Mouse (Mus musculus) bone marrow, adult 2 months (tissue): ENCODE measurements around the gene Kcnq1.

Source experiments
- CTCF ChIP-seq: fragments of 200-500 bp; IDR thresholded peaks from 2 replicates; pipeline ENCODE4 v1.5.1; 2011; ENCODE audit warnings: low read length, control low read depth; ENCODE audit not compliant: control insufficient read depth, insufficient read depth
- POLR2A ChIP-seq: fragments of 200-500 bp; IDR thresholded peaks from 2 replicates; pipeline ENCODE4 v1.6.1; 2011; ENCODE audit warnings: low read depth, mild to moderate bottlenecking, control low read depth, low read length, borderline replicate concordance; ENCODE audit not compliant: control insufficient read depth

DNA sequence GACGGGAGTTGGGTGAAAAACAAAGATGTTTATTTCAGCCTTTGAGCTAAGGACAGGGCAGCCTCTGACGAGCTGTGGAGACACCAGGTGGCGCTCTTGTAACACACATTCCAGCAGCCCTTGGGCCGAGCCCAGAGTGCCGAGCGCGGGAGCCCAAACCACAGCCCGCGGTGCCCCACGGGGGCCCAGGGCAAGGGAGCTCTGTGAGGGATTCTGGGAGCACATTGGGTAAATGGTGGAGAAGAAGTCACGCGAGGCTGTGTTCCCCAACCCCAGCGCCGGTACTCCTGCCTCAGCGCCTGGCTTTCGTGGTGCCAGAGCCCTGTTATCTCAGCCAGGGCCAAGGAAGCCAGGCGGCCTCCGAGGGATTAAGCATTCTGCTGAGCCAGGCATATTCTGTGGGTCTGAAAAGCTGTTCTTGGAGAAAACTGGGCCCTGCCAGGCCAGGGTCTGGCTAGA lies 47.8 kb downstream of the Kcnq1 start:
- TF ChIP-seq CTCF, result peak; percentile 86
- TF ChIP-seq POLR2A, result no peak
